In genomic region chr14:24521597-24521996, GRCm38 (mm10) we compare ENCODE assay signal across 17 mouse cellular contexts.
"Had no signal": no experiment of that assay in that cellular context is flagged by ENCODE, and none has a peak within 500 bp of the region (broad histone marks: within the 10 kb centered on the region; RNA-seq: fewer than 3 reads in every experiment).

No protein-coding gene starts in this region.

- H3K9me3 ChIP-seq: midbrain, embryonic 10.5 days; midbrain, embryonic 12.5 days; neural tube, embryonic 12.5 days had no signal

- DNase-seq: lung, adult 18-20 months; lung, embryonic 14.5 days; lung, postnatal 10 days; lung, postnatal 4 days; midbrain, embryonic 14.5 days; retina, postnatal 1 day; right cerebral cortex, adult 18-20 months; right cerebral cortex, postnatal 25 days; right cerebral cortex, postnatal 4 days; spleen, adult 18-20 months; thymus, adult 18-20 months; thymus, postnatal 14 days; thymus, postnatal 36 days had no signal

- H3K4me3 ChIP-seq: midbrain, embryonic 10.5 days; midbrain, embryonic 12.5 days; myocyte; neural tube, embryonic 12.5 days had no signal

- H3K27ac ChIP-seq: midbrain, embryonic 10.5 days; midbrain, embryonic 12.5 days; neural tube, embryonic 12.5 days had no signal

- H3K4me2 ChIP-seq: lung, embryonic 14.5 days; midbrain, embryonic 12.5 days; neural tube, embryonic 12.5 days had no signal

- H3K9ac ChIP-seq: lung, embryonic 14.5 days; midbrain, embryonic 12.5 days; neural tube, embryonic 12.5 days had no signal

- H3K27me3 ChIP-seq: midbrain, embryonic 12.5 days; neural tube, embryonic 12.5 days had no signal

- H3K36me3 ChIP-seq: midbrain, embryonic 10.5 days; midbrain, embryonic 12.5 days; neural tube, embryonic 12.5 days had no signal
